Mouse (Mus musculus) MEL (cell line): ENCODE results near the gene Plin2. TPM values are rescaled to one million over a fixed set of nuclear protein-coding genes. Genes with fewer than 3 reads are reported as not detected.

Experiments
- DNase-seq: peaks from one replicate; pipeline ENCODE4 v3.0.0; 2011; ENCODE audit warnings: low read depth, low spot score
- H3K27ac ChIP-seq: 2 replicates; pipeline ENCODE4 v1.5.1; 2012; ENCODE audit warnings: low read depth, mild to moderate bottlenecking, control low read depth, low read length, moderate library complexity; ENCODE audit not compliant: control insufficient read depth
- H3K27me3 ChIP-seq, 2 experiments: fragments of 150-350 bp in 1 of 2; sonication (generic) in 1 of 2; 2 replicates each; pipeline ENCODE4 v1.6.1; 2012; ENCODE audit warnings: low read length in 2 of 2, mild to moderate bottlenecking in 2 of 2, improper control_type of control experiment in 1 of 2, moderate library complexity in 1 of 2; ENCODE audit not compliant: insufficient read depth in 2 of 2, control insufficient read depth in 1 of 2
- H3K36me3 ChIP-seq, 2 experiments: 2 replicates each; pipeline ENCODE4 v1.6.1; 2012 to 2014; ENCODE audit warnings: low read length in 2 of 2, improper control_type of control experiment in 1 of 2, inconsistent platforms in 1 of 2, mild to moderate bottlenecking in 1 of 2; ENCODE audit not compliant: insufficient read depth in 2 of 2, control insufficient read depth in 1 of 2
- H3K4me1 ChIP-seq, 2 experiments: fragments of 150-350 bp in 1 of 2; sonication (generic) in 1 of 2; 2 replicates each; pipeline ENCODE4 v1.6.1; 2012; ENCODE audit warnings: low read length in 2 of 2, improper control_type of control experiment in 1 of 2, mild to moderate bottlenecking in 1 of 2; ENCODE audit not compliant: insufficient read depth in 2 of 2, control insufficient read depth in 1 of 2
- H3K4me3 ChIP-seq, 2 experiments: fragments of 150-350 bp in 1 of 2; sonication (generic) in 1 of 2; 2 replicates each; pipeline ENCODE4 v1.5.1; 2012; ENCODE audit warnings: low read depth in 2 of 2, low read length in 2 of 2, mild to moderate bottlenecking in 2 of 2, moderate library complexity in 2 of 2, control low read depth in 1 of 2, improper control_type of control experiment in 1 of 2; ENCODE audit not compliant: control insufficient read depth in 1 of 2, insufficient read depth in 1 of 2
- H3K79me2 ChIP-seq: 2 replicates; pipeline ENCODE4 v1.6.1; 2012; ENCODE audit warnings: mild to moderate bottlenecking, low read length, moderate library complexity; ENCODE audit not compliant: control insufficient read depth, poor library complexity, insufficient read depth
- H3K9ac ChIP-seq: 2 replicates; pipeline ENCODE4 v1.6.1; 2012; ENCODE audit warnings: low read depth, mild to moderate bottlenecking, control low read depth, low read length, moderate library complexity; ENCODE audit not compliant: control insufficient read depth, poor library complexity, severe bottlenecking
- H3K9me3 ChIP-seq: fragments of 150-350 bp; sonication (generic); replicated peaks from 2 replicates; pipeline ENCODE4 v1.6.1; 2012; ENCODE audit warnings: mild to moderate bottlenecking, low read length, improper control_type of control experiment, moderate library complexity; ENCODE audit not compliant: insufficient read depth
- CHD2 ChIP-seq: IDR thresholded peaks from 2 replicates; pipeline ENCODE4 v1.6.1; 2011; ENCODE audit warnings: low read length, improper control_type of control experiment
- CTCF ChIP-seq, 3 experiments: IDR thresholded peaks in 2 of 3; conservative IDR thresholded peaks in 1 of 3; 2 replicates each; pipeline ENCODE4 v1.5.1; 2011 to 2012; ENCODE audit warnings: low read length in 3 of 3, low read depth in 2 of 3, mild to moderate bottlenecking in 2 of 3, improper control_type of control experiment in 1 of 3, inconsistent platforms in 1 of 3, mixed read lengths in 1 of 3, moderate library complexity in 1 of 3; ENCODE audit not compliant: control insufficient read depth in 1 of 3, insufficient read depth in 1 of 3, poor library complexity in 1 of 3, severe bottlenecking in 1 of 3
- ELF1 ChIP-seq: IDR thresholded peaks from 2 replicates; pipeline ENCODE4 v1.6.1; 2014; ENCODE audit warnings: low read depth, mild to moderate bottlenecking, inconsistent platforms, low read length, improper control_type of control experiment, moderate library complexity
- EP300 ChIP-seq, 2 experiments: IDR thresholded peaks; 2 replicates each; pipeline ENCODE4 v1.6.1; 2011; ENCODE audit warnings: improper control_type of control experiment in 2 of 2, low read length in 2 of 2, low read depth in 1 of 2, mild to moderate bottlenecking in 1 of 2
- ETS1 ChIP-seq: IDR thresholded peaks from 2 replicates; pipeline ENCODE4 v1.6.1; 2012; ENCODE audit warnings: low read depth, mild to moderate bottlenecking, inconsistent platforms, low read length, improper control_type of control experiment, moderate library complexity
- GABPA ChIP-seq: IDR thresholded peaks from 2 replicates; pipeline ENCODE4 v1.6.1; 2012; ENCODE audit warnings: low read depth, mild to moderate bottlenecking, inconsistent platforms, low read length, improper control_type of control experiment, moderate library complexity
- GATA1 ChIP-seq: IDR thresholded peaks from 2 replicates; pipeline ENCODE4 v1.6.1; 2011; ENCODE audit warnings: low read depth, low read length, improper control_type of control experiment
- JUND ChIP-seq: IDR thresholded peaks from 2 replicates; pipeline ENCODE4 v1.6.1; 2011; ENCODE audit warnings: low read depth, mild to moderate bottlenecking, improper control_type of control experiment, low read length
- MXI1 ChIP-seq: IDR thresholded peaks from 2 replicates; pipeline ENCODE4 v1.6.1; 2011; ENCODE audit warnings: mild to moderate bottlenecking, low read depth, low read length, improper control_type of control experiment
- MYB ChIP-seq: IDR thresholded peaks from 2 replicates; pipeline ENCODE4 v1.6.1; 2011; ENCODE audit warnings: mild to moderate bottlenecking, low read depth, low read length, improper control_type of control experiment
- MYC ChIP-seq: IDR thresholded peaks from 2 replicates; pipeline ENCODE4 v1.6.1; 2011; ENCODE audit warnings: low read depth, mild to moderate bottlenecking, low read length, improper control_type of control experiment, moderate library complexity
- POLR2AphosphoS2 ChIP-seq: IDR thresholded peaks from 2 replicates; pipeline ENCODE4 v1.6.1; 2011; ENCODE audit warnings: low read length, improper control_type of control experiment
- RCOR1 ChIP-seq: IDR thresholded peaks from 2 replicates; pipeline ENCODE4 v1.6.1; 2012; ENCODE audit warnings: low read depth, mild to moderate bottlenecking, inconsistent platforms, low read length, improper control_type of control experiment
- SIN3A ChIP-seq: IDR thresholded peaks from 2 replicates; pipeline ENCODE4 v1.6.1; 2012; ENCODE audit warnings: low read length, improper control_type of control experiment, inconsistent platforms
- SMC3 ChIP-seq: IDR thresholded peaks from 2 replicates; pipeline ENCODE4 v1.6.1; 2011; ENCODE audit warnings: low read depth, low read length, improper control_type of control experiment
- TBP ChIP-seq: IDR thresholded peaks from 2 replicates; pipeline ENCODE4 v1.8.0; 2011; ENCODE audit warnings: low read depth, low read length, improper control_type of control experiment
- USF2 ChIP-seq, 2 experiments: IDR thresholded peaks; 2 replicates each; pipeline ENCODE4 v1.6.1; 2011 to 2012; ENCODE audit warnings: improper control_type of control experiment in 2 of 2, low read length in 2 of 2, borderline replicate concordance in 1 of 2, inconsistent platforms in 1 of 2, low read depth in 1 of 2, mild to moderate bottlenecking in 1 of 2; ENCODE audit not compliant: insufficient read depth in 1 of 2
- ZC3H11A ChIP-seq: IDR thresholded peaks from 2 replicates; pipeline ENCODE4 v1.6.1; 2012; ENCODE audit warnings: low read depth, mild to moderate bottlenecking, inconsistent platforms, low read length, improper control_type of control experiment
- ZNF384 ChIP-seq: IDR thresholded peaks from 2 replicates; pipeline ENCODE4 v1.6.1; 2012; ENCODE audit warnings: low read depth, mild to moderate bottlenecking, inconsistent platforms, low read length, improper control_type of control experiment
- polyA plus RNA-seq, 2 experiments: library from polyadenylated mRNA; stranded (reverse) in 1 of 2; unstranded in 1 of 2; fragments of >175 nt in 1 of 2; fragments of >200 nt in 1 of 2; gene quantifications; 2 replicates each; pipeline versions ENCODE4 v1.2.1 to v1.2.4; 2012; ENCODE audit warnings: low replicate concordance in 2 of 2, low read depth in 1 of 2; ENCODE audit not compliant: insufficient read length in 2 of 2, insufficient read depth in 1 of 2, missing spikeins in 1 of 2
- total RNA-seq: library from RNA; depleted of rRNA; stranded (reverse); fragments of 300-350 nt; gene quantifications from 2 replicates; pipeline ENCODE4 v1.2.3, GENCODE M21; 2012

Plin2 gene
- total and polyA plus RNA-seq, 3 experiments = 75.9 to 92.2 TPM; not detected in 1

DNA sequence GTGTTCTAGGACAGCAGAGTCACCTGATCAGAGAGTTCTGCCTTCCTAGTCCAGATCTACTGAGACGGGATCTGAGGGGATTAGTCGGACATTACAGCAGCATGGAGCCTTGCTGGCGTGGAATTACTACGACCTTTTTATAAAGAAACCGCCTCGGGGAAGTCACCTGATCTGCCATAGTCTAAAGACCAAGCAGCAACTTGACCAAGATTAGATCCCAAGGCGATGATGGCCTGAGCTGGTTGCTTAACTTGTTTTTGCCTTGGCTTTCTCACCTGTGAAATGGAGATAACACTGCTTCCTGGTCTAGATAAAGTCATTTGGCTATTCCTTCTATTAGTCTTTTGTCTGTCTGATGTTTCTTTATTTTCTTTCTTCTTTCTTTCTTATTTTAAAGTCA, 2.6 kb upstream of the Plin2 start (continued):
- no peak for TF ChIP-seq ZC3H11A
- TF ChIP-seq GABPA = no peak

DNA sequence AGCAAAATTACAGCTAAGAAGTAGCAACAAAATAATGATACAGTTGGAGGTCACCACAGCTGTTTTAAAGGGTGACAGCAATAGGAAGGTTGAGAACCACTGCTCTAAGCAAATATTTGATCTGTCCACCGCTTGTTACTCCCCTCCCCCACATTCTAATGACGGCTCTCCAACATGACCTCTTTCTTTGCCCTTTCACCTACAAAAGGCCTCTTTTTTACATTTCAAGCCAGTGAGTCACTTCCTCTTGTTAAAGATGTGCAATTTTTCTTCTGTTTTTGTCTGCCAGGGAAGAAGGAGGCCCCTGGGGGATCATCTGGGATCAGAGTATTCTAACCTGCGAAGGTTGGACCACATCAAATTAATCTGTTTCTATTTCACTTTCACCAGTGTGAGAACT, 1.9 kb upstream of the Plin2 start:
- TF ChIP-seq ETS1 (peak; percentile 78), POLR2AphosphoS2 (no peak), ELF1 (no peak), MYC (no peak), GATA1 (no peak), MYB (no peak), ZNF384 (peak; percentile 48), CTCF (IDR thresholded peaks at IDR 0.05 in 2 of 3, conservative IDR thresholded peaks at IDR 0.05 in 1 of 3; ENCODE audit: control insufficient read depth in 1 of 3, insufficient read depth in 1 of 3, low read depth in 2 of 3, low read length in 3 of 3, poor library complexity in 1 of 3, severe bottlenecking in 1 of 3) (no peak), CHD2 (no peak), MXI1 (no peak), EP300 (IDR thresholded peaks at IDR 0.05; ENCODE audit: low read depth in 1 of 2, low read length in 2 of 2) (peak; percentile 33 to 58; a peak in 2 of 4 replicates), RCOR1 (no peak), USF2 (IDR thresholded peaks at IDR 0.05; ENCODE audit: borderline replicate concordance in 1 of 2, insufficient read depth in 1 of 2, low read depth in 1 of 2, low read length in 2 of 2) (no peak), SMC3 (no peak), JUND (peak; percentile 52; the same call in 1 of the 2 replicates)
- no peaks in the 10 kb centered on the region for H3K27me3 ChIP-seq
- peak overlapping the region; percentile 64 for H3K9ac ChIP-seq
- H3K36me3 ChIP-seq = peaks cover 2 to 51% of the 10 kb centered on the region in 2 experiments; a peak in 3 of 4 replicates
- peak; percentile 57 for DNase-seq
- peak overlapping the region; percentile 77 for H3K27ac ChIP-seq
- H3K79me2 ChIP-seq = peaks cover 12% of the 10 kb centered on the region
- H3K4me1 ChIP-seq = peaks cover 44 to 57% of the 10 kb centered on the region in 2 experiments
- H3K9me3 ChIP-seq = no peaks in the 10 kb centered on the region
- H3K4me3 ChIP-seq = peak overlapping the region; percentile 24 to 34

DNA sequence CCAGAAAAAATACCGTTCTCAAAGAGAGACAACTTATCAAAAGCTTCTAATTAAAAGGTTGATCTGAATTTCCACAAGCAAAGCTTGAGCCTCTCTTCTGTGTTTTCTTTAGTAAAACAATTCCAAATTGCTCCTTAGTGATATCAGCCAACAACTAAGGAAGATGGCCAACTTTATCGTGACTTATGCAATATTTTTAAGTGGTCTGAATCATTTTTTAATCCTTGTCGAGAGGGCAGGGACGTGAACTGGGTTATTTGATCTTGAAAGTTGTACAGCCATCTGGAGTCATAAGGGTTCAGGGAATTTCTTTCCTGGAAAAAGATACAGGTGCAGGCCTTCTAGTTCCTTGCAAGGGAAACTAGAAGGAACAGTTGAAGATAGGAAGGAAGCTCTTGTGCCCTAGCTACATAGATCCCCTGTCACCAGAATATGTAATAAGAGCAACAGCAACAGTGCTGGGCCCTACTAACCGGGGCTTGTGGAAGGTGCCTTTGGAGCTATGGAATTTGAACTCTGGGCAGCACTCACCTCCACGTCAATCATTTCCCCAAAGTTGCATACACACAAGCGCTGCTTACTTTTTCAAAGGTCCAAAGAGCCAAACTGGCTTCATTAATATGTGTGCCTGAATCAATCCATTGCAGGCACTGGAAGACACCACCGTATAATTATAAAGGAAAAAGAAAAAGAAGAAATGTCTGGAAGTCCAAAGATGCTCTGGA, 884 bp upstream of the Plin2 start:
- peaks cover 2 to 57% of the 10 kb centered on the region in 2 experiments; a peak in 3 of 4 replicates for H3K36me3 ChIP-seq

More for the DNA sequence above, 884 bp upstream of the Plin2 start:
- Histone ChIP-seq H3K79me2 (peaks cover 12% of the 10 kb centered on the region), H3K9me3 (no peaks in the 10 kb centered on the region), H3K27ac (peak overlapping the region; percentile 84), H3K4me3 (no peak overlapping the region), H3K4me1 (peaks cover 42 to 59% of the 10 kb centered on the region in 2 experiments), H3K27me3 (no peaks in the 10 kb centered on the region), H3K9ac (peak overlapping the region; percentile 91)
- DNase-seq = no peak
- no peak for TF ChIP-seq SIN3A
- no peak for TF ChIP-seq TBP
- TF ChIP-seq RCOR1 = no peak
